Mouse (Mus musculus) adrenal gland, postnatal 10 days (tissue): ENCODE measurements around the gene Pou3f3. TPM values are rescaled to one million over a fixed set of nuclear protein-coding genes. Genes with fewer than 3 reads are reported as not detected.

ENCODE experiments used
- total RNA-seq, 2 experiments: library from RNA; stranded (reverse); gene quantifications; 2 replicates each; pipeline ENCODE4 v1.2.3; 2021

The Pou3f3 gene
- total RNA-seq, 2 experiments from 2014 or later, result 0.03 TPM

Other genes with a start within 250 kb of the Pou3f3 start
- gene Mrps9, start 155.5 kb downstream of the Pou3f3 start, total RNA-seq, result 10 to 100 TPM; 81.5 to 98.1 TPM